Mouse (Mus musculus) heart, adult 11 months (tissue): ENCODE measurements around the gene Acsl4.

Experiments used
- DNase-seq: peaks from one replicate; pipeline ENCODE4 v3.0.0; 2022

Gene Acsl4

GRCm38 (mm10) chrX:142390247-142390908 is at the start of gene Acsl4:
TSS of gene Acsl4 (minus strand) at chrX:142390535.
- peak; percentile 99 for DNase-seq

GRCm38 (mm10) chrX:142437971-142438504 is 47.7 kb upstream of the Acsl4 start:
- DNase-seq: no peak

- DNase-seq: no peak
Measured at GRCm38 (mm10) chrX:142432846-142433245, 42.5 kb upstream of the Acsl4 start.

- DNase-seq: no peak
Measured at GRCm38 (mm10) chrX:142427111-142427510, 36.8 kb upstream of the Acsl4 start.

- no peak for DNase-seq
Measured at GRCm38 (mm10) chrX:142426628-142427027, 36.3 kb upstream of the Acsl4 start.

GRCm38 (mm10) chrX:142413884-142414283 is 23.5 kb upstream of the Acsl4 start:
- DNase-seq: no peak

- DNase-seq: no peak
Measured at GRCm38 (mm10) chrX:142410060-142410459, 19.7 kb upstream of the Acsl4 start.

- no peak for DNase-seq
Measured at GRCm38 (mm10) chrX:142409338-142409737, 19.0 kb upstream of the Acsl4 start.

GRCm38 (mm10) chrX:142403114-142403513 is 12.8 kb upstream of the Acsl4 start:
- no peak for DNase-seq

- no peak for DNase-seq
Measured at GRCm38 (mm10) chrX:142398621-142399020, 8.3 kb upstream of the Acsl4 start.

GRCm38 (mm10) chrX:142390909-142391265 is 552 bp upstream of the Acsl4 start:
- no peak for DNase-seq

- DNase-seq: no peak
Measured at GRCm38 (mm10) chrX:142389581-142390159, 665 bp downstream of the Acsl4 start.

- peak; percentile 86 for DNase-seq
Measured at GRCm38 (mm10) chrX:142388141-142388540, 2.2 kb downstream of the Acsl4 start.

GRCm38 (mm10) chrX:142387634-142388033 is 2.7 kb downstream of the Acsl4 start:
- no peak for DNase-seq

GRCm38 (mm10) chrX:142384918-142385317 is 5.4 kb downstream of the Acsl4 start:
- DNase-seq: no peak

- no peak for DNase-seq
Measured at GRCm38 (mm10) chrX:142379894-142380293, 10.4 kb downstream of the Acsl4 start.

- DNase-seq: no peak
Measured at GRCm38 (mm10) chrX:142378048-142378447, 12.3 kb downstream of the Acsl4 start.

GRCm38 (mm10) chrX:142377358-142377757 is 13.0 kb downstream of the Acsl4 start:
- DNase-seq: no peak

- no peak for DNase-seq
Measured at GRCm38 (mm10) chrX:142376747-142377146, 13.6 kb downstream of the Acsl4 start.

GRCm38 (mm10) chrX:142375519-142375918 is 14.8 kb downstream of the Acsl4 start:
- no peak for DNase-seq

GRCm38 (mm10) chrX:142372393-142372792 is 17.9 kb downstream of the Acsl4 start:
- no peak for DNase-seq

GRCm38 (mm10) chrX:142369935-142370334 is 20.4 kb downstream of the Acsl4 start:
- peak; percentile 90 for DNase-seq

- DNase-seq: no peak
Measured at GRCm38 (mm10) chrX:142363882-142364281, 26.5 kb downstream of the Acsl4 start.

GRCm38 (mm10) chrX:142359031-142359430 is 31.3 kb downstream of the Acsl4 start:
- DNase-seq: no peak

GRCm38 (mm10) chrX:142358427-142358826 is 31.9 kb downstream of the Acsl4 start:
- no peak for DNase-seq
